Mouse (Mus musculus): ENCODE results near the gene Hpcal1.

- no peak for TF ChIP-seq CTCF (IDR thresholded peaks at IDR 0.05; ENCODE audit: insufficient read depth, low read depth, low read length)
- no peak for TF ChIP-seq POLR2A (IDR thresholded peaks at IDR 0.05; ENCODE audit: insufficient read depth, low read depth, low read length)
These were observed 16.4 kb upstream of the Hpcal1 start for GRCm38 (mm10) chr12:17674182-17674812.

Measured in olfactory bulb, adult 2 months (tissue).